Mouse (Mus musculus) cortical plate, adult 2 months (tissue): ENCODE measurements around the gene Dcaf4.

ENCODE experiments used
- CTCF ChIP-seq: fragments of 200-500 bp; IDR thresholded peaks from 2 replicates; pipeline ENCODE4 v1.5.1; 2011; ENCODE audit warnings: mild to moderate bottlenecking, control low read depth, low read length; ENCODE audit not compliant: insufficient read depth; ENCODE audit errors: extremely low read depth
- POLR2A ChIP-seq: fragments of 200-500 bp; IDR thresholded peaks from 2 replicates; pipeline ENCODE4 v1.6.1; 2011; ENCODE audit warnings: mild to moderate bottlenecking, low read length, control low read depth; ENCODE audit not compliant: insufficient read depth; ENCODE audit errors: extremely low read depth

- TF ChIP-seq POLR2A, result no peak
- no peak for TF ChIP-seq CTCF
Observed at GRCm38 (mm10) chr12:83528665-83529064, 8.4 kb downstream of the Dcaf4 start.
